Mouse (Mus musculus) adrenal gland, postnatal 25 days (tissue): ENCODE results near the gene Myo1c. TPM values are rescaled to one million over a fixed set of nuclear protein-coding genes. Genes with fewer than 3 reads are reported as not detected.
"Not testable (repeated sequence)": the region's sequence is repeated elsewhere in the genome, so short reads cannot be mapped to it uniquely, and the experiment has no call there.

Experiments used
- DNase-seq: peaks from one replicate; pipeline ENCODE4 v3.0.0; 2021; ENCODE audit warnings: mixed read lengths
- total RNA-seq: library from RNA; stranded (reverse); gene quantifications from 2 replicates; pipeline ENCODE4 v1.2.3, GENCODE M21; 2021

Myo1c gene
- total RNA-seq, 1 experiment from 2014 or later, result 166 TPM

DNA sequence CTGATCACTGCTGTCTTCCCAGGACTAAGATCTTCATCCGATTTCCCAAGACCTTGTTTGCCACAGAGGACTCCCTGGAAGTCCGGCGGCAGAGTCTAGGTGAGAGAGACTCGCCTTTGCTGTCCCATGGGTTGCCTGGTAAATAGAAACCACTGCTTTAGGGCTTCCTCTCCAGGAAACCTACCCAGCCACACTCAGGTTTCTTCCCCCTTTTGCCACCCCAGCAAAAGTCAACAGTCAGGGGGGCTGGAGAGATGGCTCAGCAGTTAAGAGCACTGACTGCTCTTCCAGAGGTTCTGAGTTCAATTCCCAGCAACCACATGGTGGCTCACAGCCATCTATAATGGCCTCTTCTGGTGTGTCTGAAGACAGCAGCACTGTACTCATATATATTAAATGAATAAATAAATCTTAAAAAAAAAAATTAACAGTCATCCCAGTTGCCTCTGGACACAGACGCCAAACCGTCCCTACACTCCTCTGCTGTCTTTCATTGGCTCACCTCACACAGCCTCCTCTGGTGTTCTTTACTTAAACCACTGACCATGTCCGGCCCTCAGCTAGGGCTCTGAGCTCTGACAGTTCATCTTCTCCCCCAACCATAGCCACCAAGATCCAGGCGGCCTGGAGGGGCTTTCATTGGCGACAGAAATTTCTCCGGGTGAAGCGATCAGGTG is 19.0 kb downstream of the Myo1c start:
- no peak for DNase-seq

GRCm38 (mm10) chr11:75669853-75670200 is 19.5 kb downstream of the Myo1c start:
- no peak for DNase-seq

- no peak for DNase-seq
These were observed 21.3 kb downstream of the Myo1c start for GRCm38 (mm10) chr11:75671426-75672180.

DNA sequence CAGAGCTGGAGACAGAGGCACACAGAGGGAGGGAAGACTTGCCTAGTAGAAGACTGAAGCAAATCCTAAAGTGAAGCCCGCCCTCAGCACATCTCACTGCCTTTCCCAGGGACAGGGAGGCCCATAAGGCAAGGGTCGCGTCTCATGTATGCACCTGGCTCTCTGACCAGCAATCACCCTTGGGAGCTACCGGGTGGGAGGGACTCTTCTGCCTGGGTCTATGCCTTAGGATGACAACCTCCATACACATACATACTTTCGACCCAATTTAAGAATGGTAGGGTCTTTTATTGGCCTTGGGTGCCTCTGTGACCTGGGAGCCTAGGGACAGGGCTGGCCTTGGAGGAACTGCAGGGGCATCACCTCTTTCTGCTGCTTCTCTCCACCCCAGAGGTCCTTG is 23.1 kb downstream of the Myo1c start:
- no peak for DNase-seq

DNA sequence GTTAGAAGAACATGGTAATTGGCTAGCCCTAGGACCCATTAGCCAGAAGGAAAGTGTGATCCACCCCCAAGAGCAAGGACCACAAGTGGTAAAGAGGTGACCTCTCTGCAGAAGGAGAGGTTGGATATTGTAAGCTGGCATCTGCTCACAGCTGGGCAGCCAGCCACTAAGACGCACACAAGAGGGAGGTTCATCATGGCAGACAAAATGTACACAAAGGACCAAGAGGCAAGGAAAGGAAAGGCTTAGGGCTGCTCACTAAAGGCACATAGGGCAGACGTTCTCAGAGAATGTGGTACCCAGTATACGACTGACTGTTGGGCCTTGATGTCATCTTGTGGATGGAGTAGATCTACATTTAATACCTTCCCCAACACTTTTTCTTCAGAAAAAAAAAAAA is 24.6 kb downstream of the Myo1c start:
- no peak for DNase-seq

DNA sequence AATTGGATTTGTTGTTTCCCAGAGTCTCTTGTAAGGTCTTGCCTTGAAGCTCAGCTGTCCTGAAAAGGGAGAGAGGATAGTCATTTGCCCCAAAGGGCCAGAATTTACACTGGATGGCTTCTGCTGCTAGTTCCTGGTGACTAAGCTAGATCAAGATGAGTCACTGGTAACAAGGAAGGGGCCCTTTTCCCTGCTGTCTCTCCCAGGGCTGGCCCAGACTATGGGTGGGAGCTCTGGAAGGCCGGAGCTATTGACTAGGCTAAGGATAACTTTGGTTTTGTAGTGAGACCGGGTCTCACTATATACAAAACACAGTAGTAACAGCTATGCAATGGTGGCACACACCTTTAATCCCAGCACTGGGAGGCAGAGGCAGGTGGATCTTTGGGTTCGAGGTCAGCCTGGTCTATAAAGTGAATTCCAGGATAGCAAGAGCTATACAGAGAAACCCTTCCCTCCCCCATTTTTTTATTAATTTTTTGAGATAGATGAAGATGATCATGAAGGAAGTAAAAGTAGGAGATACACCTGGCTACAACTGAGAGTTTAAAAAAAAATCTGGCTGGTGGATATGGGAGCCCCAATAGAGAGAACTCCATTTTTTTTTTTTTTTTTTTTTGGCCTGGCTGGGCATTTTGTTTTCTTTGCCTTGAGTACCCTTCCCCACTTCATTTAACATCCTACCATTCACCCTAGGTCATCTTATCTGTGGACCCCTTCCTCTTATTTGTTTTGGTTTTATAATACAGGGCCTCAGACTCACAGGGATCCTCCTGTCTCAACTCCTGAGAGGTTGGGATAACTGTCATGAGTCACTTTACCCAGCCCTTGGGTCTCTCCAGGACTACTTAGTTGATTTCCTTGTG is 27.8 kb downstream of the Myo1c start:
- no peak for DNase-seq

DNA sequence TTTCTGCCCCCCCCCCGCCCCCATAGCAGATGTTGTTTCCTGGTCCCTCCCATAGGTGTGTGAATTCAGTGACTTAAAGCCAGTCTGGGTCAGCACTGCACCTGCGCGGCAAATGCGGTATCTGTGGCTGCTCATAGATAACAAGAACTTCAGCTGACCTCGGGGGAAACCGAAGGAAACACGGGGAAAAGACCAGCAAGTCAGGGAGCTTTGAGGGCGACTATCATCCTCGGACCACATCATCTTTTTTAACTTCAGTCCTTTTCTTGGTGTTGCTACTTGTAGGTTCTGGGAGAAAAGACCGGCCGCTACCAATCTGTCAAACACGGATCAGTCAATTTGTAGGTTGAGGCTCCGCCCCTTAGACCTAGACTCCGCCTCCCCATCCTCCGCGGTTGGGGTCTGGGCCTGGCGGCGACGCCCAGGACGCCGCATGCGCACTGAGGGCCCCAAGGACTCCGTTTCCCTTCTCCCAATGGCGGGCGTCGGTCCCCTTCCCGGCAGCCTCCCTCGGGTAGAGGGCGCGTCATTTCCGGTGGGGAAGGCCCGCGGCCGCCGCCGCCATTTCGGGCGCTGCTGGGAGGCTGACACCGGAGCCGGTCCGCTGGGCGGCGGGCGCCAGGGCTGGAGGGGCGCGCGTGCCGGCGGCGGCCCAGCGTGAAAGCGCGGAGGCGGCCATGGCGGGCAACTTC is 28.6 kb downstream of the Myo1c start, which contains the start of gene Crk:
Crk (plus strand) TSS at position 513 of the 692 bp plus-strand sequence.
- peak; percentile 99 for DNase-seq

DNA sequence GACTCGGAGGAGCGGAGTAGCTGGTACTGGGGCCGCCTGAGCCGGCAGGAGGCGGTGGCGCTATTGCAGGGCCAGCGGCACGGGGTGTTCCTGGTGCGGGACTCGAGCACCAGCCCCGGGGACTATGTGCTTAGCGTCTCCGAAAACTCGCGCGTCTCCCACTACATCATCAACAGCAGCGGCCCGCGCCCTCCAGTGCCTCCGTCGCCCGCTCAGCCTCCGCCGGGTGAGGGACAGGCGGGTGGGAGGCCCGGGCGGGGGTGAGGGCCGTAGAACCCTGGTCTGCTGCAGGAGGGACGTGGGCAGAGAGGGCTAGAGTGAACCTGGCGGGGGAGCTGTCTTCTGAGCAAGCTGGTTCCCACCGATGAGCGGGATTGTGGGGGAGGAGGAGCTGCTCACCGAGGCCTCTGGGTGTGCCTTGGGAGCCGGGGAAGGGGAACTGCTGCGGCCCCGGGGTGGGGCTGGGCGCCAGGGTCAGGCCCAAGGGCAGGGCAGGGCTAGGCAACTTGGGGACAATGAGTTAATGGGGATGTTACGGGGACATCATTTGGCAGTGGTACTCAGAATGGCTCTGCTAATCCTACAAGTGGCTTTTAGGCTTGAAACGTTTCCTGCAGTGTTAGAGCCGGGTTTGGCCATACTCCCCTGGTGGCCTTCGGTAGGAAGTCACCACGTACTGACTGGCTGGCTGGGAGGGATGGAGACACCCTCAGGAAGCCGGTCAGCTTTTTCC is 29.3 kb downstream of the Myo1c start:
- peak; percentile 62 for DNase-seq

- DNase-seq, result no peak
These were observed 34.2 kb downstream of the Myo1c start for GRCm38 (mm10) chr11:75684462-75684861.

- no peak for DNase-seq
These were observed 34.7 kb downstream of the Myo1c start for GRCm38 (mm10) chr11:75684956-75685355.

DNA sequence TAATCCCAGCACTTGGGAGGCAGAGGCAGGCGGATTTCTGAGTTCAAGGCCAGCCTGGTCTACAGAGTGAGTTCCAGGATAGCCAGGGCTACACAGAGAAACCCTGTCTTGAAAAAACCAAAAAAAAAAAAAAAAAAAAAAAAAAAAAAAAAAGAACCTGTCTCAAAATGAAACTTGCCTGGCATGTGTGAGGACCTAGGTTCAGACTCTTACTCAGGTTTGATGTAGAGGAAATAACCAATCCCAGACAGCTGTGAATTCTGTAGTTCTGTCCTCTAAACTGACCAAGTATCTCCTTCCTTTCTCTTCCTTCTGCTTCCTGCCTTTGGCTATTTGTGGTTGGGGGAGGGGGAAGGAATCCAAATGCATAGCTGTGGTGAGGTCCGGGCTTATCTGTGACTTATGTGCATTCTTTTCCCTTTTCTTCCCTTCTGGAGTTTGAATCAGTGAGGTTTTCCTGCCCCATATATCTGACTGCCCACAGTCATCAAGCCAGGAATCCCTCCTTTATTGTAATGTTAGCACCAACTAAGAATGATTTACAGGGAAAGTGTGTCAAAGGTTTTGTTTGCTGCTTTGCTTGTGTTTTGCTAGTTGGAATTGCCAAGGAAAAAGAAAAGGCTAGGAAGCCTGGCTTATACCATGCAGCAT is 37.2 kb downstream of the Myo1c start:
- DNase-seq, result no peak

GRCm38 (mm10) chr11:75688132-75688531 is 37.8 kb downstream of the Myo1c start:
- no peak for DNase-seq

- DNase-seq, result no peak
These were observed 39.7 kb downstream of the Myo1c start for GRCm38 (mm10) chr11:75689977-75690376.

DNA sequence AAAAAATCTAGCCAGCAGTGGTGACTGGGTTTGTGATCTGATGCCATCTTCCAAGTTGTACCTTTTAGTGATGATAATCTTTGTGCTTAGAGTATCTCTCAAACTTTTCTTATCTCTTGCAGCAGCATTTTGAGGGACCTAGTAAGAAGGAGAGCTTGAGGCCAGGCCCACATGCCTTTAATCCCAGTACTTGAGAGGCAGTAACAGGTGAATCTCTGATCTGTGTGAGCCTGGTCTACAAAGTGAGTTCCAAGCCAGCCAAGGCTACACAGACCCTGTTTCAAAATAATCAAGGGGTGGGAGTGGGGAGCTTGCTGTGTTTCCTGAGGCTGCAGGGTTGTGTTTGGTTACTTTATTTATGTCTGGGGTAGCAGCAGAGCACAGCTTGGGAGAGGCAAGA is 40.7 kb downstream of the Myo1c start:
- DNase-seq, result no peak

DNA sequence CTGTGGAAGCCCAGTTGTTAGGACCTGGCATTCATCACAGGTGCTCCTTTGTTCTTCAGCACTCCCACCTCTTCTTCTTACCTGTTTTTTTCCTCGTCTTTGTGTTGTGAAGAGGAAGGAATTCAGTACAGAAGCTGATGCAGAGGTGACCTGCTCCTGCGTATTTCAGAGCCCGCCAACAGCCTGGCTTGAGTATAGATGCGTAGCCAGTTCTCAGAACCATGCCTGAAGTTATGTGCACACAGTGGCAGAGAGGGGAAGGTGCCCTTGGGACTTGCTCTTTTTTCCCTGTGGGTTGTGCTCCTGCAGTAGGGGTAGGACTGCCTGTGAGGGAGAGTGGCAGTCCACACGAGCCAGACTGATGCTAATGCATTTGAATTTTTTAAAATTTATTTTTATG is 43.3 kb downstream of the Myo1c start:
- DNase-seq, result no peak

GRCm38 (mm10) chr11:75697464-75697863 is 47.2 kb downstream of the Myo1c start:
- not testable (repeated sequence) for DNase-seq

GRCm38 (mm10) chr11:75700557-75700956 is 50.3 kb downstream of the Myo1c start:
- no peak for DNase-seq

GRCm38 (mm10) chr11:75702761-75703160 is 52.5 kb downstream of the Myo1c start:
- no peak for DNase-seq

- DNase-seq, result no peak
These were observed 53.4 kb downstream of the Myo1c start for GRCm38 (mm10) chr11:75703748-75704147.

- no peak for DNase-seq
These were observed 63.6 kb downstream of the Myo1c start for GRCm38 (mm10) chr11:75713949-75714348.

GRCm38 (mm10) chr11:75715556-75715955 is 65.3 kb downstream of the Myo1c start:
- DNase-seq, result no peak
